Mouse (Mus musculus): ENCODE measurements around the gene Kcnj6.

The Kcnj6 gene

DNA sequence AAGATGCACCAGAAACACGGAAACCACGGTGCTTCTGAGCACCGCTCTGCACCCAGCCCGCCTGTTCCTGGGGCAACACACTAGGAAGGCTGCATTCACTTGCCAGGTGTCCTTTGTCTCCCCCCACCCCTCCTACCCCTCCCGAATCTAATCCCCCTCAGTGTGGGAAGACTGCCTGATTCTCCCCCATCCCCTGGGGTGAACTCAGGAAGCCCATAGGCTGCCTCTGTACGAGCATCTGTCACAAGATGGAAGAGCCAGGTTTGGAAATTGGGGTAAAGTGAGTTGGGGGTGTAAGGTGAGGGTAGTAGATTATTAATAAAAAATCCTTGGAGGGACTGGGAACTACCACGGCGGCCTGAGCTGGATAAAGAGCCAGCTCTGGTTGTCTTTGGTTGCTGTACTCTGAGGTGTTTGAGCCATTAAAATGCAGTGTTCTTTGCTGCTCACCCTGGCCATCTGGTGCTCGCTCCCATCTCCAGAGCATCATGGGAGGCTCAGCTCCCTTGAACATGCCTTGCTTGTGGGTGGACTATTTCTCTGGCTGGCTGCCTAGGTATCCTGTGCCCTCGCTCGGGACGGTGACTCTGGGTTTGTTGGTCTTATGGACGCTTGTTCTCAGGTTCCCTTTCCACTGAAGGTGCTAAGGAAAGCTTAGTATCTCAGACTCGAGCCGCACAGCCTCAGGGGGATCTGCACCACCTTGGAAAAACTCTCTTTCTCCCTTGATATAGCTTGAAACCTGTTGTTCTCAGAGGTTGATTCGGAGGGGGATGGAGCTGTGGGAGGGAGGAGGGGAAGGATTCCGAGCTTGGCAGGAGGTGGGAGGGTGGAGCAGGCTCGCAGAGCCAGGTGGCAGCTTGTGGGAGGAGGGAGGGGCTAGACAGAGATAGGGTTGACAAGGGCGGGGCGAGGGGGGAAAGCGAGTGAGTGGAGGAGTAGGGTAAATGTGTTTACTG is 65.9 kb downstream of the Kcnj6 start:
- DNase-seq (ENCODE audit: low spot score), result no peak

DNA sequence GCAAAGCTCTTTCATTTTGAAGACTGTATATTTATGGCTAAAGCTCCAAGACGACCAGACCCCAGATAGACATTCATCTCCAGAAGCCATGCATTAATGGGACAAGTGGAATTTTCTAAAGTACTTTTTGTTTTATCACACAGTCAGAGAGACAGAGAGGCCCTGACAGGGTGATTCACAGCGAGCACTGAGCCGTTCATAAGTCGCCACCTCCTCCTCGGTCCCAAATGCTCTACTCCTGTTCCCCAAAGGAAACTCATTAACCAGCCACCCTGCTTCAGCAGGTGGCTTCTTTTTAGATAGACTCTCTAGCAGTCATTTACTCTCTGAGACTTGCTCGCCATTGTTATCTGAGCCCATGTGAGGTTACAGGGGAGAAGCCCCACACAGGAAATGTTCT is 72.1 kb downstream of the Kcnj6 start:
- DNase-seq (ENCODE audit: low spot score), result no peak

DNA sequence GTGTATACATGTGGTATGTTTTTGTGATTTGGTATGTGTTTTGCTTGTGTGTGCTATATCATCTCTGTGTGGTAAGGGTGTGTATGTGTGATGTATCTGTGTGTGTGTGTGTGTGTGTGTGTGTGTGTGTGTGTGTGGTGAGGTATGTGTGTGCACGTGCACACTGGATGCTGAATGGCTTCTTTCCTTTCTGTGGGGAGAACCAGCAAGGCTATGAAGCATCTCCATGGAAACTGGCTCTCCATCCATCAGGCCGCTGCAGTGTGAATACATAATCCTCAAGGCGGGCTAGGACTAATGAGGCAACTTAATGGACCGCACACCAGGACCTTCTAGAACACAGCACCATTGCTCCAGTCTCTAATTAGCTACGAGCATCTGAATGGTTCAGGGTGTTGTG is 78.3 kb downstream of the Kcnj6 start:
- DNase-seq (ENCODE audit: low spot score), result no peak

- no peak for DNase-seq (ENCODE audit: low spot score)
These were observed 91.5 kb downstream of the Kcnj6 start for GRCm38 (mm10) chr16:94906026-94906425.

GRCm38 (mm10) chr16:94898832-94899231 is 98.7 kb downstream of the Kcnj6 start:
- DNase-seq (ENCODE audit: low spot score), result no peak

DNA sequence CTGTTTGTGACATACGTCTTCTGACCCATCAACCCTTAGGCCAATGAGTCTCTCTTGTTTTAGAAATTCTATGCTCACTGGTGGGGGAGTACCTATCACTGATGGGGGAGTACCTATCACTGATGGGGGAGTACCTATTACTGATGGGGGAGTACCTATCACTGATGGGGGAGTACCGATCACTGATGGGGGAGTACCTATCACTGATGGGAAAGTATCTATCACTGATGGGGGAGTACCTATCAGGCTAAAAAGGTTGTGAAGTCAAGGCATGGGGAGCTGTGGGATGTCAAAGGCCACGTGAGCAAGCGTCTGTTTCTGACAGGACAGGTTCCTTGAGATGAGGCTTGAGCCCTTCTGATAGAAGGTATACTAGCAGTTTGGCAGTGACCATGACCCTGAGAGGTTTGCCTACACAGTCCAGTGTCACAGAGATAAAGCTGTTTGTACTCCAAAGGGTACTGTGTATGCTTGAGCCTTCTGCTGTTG is 105.3 kb downstream of the Kcnj6 start:
- DNase-seq (ENCODE audit: low spot score), result no peak

DNA sequence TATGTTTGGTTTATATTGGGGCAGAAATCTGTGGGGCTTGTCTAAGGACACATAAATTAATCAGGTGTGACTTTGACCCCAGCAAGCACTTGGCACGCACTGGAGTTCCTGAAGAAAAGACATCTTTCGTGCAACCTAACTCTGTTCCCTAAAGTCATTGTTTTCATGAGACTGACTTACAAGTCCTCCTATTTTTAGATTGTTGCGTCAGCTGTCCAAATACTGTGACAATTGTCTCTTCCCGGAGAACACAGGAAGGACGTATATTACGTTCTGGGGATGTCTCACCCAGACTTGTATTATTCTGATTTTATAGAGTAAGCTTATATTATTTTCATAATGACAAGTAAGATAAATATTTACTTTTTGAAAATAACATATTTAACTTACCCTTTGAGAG is 106.9 kb downstream of the Kcnj6 start:
- no peak for DNase-seq (ENCODE audit: low spot score)

GRCm38 (mm10) chr16:94890056-94890455 is 107.4 kb downstream of the Kcnj6 start:
- no peak for DNase-seq (ENCODE audit: low spot score)

DNA sequence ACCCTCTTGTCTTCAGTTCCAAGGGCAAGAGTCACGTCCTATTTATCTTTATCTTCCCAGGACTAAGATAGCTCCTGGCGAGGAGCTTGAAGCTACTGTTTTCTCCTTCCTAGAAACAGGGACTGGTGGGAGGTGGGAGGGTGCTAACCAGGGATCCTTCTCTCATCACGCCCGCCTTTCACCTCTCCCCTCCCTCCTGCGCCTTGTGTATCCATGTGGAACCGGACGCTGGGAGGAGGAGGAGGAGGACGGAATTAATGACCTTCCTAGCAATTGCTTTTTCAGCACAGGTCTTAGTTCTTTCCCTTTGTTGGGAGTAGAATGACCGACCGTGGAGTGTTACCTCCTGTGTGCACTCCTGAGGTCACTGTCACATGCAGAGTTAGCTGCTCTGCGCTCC is 108.9 kb downstream of the Kcnj6 start:
- DNase-seq (ENCODE audit: low spot score), result no peak

DNA sequence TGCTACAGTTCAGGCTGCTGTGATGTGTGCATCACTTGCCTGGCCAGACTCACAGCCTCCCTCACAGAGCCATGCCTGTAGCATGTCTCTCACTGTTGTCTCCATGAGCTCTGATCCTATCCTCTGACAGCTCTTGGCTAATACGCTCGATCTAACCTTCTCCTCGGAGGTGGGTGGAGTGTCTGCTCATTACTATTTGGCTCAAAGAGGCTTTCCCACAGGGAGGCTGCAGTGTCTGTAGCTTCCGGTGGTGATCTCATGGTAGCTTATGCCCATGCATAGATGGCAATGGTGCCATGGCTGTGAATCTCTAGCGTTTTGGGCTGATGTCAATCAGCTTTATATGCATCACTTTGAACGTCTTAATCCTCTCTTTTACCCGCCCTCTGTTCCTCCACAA is 111.1 kb downstream of the Kcnj6 start:
- no peak for DNase-seq (ENCODE audit: low spot score)

GRCm38 (mm10) chr16:94885062-94885461 is 112.4 kb downstream of the Kcnj6 start:
- DNase-seq (ENCODE audit: low spot score), result no peak

DNA sequence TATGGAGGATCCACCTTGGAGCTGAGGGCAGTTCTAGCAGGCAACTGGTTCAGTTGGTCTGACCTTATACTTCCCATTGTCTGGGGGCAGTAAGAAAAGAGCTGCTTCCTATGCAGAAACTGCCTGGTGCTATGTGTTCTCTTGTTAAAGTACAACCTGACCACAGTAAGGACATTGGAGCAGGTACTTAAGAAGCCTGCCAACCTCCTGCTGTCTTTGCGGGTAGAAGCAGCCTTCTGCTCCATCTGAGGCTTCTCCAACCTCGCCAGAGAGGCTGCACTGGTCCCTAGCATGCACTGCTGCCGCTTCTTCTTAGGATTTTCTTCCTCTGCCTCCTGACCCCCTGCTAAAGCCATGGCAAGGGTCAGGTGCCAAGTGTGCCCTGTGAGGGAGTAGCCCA is 113.6 kb downstream of the Kcnj6 start:
- DNase-seq (ENCODE audit: low spot score), result no peak

- no peak for DNase-seq (ENCODE audit: low spot score)
These were observed 114.3 kb downstream of the Kcnj6 start for GRCm38 (mm10) chr16:94883196-94883595.

- DNase-seq (ENCODE audit: low spot score), result no peak
These were observed 115.4 kb downstream of the Kcnj6 start for GRCm38 (mm10) chr16:94882111-94882510.

DNA sequence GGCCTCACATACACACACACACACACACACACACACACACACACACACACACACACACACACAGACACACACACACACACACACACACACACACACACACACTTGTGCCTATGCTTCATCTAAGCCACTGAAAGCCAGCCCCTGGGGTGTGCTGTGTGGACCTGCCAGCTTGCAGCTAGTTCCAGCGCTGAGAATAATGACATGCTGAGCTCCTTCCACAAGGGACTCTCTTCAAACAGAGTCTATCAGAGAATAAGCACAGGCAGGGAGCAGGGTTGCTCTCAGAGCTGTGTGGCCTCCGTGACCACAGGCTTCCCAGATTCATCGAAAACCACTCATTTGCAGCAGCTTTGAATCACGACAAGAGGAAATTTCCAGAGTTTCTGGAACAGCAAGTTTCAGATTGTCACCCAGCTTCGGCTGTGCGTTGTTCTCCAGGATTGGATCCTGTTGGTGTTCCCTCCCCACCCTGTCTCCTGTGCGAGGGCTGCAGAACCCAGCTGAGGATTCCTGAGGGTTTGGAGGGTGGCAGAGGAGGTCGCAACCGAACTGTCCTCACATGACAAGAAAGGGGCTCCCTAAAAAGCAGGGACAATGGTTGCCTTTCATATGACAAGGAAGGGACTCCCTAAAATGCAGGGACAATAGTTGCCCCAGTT is 124.8 kb downstream of the Kcnj6 start:
- no peak for DNase-seq (ENCODE audit: low spot score)

- no peak for DNase-seq (ENCODE audit: low spot score)
These were observed 129.1 kb downstream of the Kcnj6 start for GRCm38 (mm10) chr16:94868354-94868753.

GRCm38 (mm10) chr16:94866300-94866956 is 131.1 kb downstream of the Kcnj6 start:
- DNase-seq (ENCODE audit: low spot score), result no peak

DNA sequence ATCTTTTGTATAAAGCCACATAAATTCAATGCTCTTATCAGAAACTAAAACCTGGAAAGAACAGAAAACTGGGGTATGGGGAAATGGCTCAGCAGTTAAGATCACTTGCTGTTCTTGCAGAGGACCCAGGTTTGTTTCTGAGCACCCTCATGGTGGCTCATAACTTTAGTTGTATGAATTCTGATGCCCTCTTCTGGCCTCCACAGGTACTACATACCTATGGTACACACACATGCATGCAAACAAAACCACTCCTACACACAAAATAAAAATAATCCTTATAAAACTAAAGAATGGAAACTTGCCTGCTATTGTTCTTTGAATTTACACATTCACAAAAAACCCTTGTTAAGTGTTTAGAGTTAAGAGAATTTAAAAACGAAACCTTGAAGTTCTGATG is 131.7 kb downstream of the Kcnj6 start:
- no peak for DNase-seq (ENCODE audit: low spot score)

- DNase-seq (ENCODE audit: low spot score), result no peak
These were observed 132.4 kb downstream of the Kcnj6 start for GRCm38 (mm10) chr16:94865101-94865500.

DNA sequence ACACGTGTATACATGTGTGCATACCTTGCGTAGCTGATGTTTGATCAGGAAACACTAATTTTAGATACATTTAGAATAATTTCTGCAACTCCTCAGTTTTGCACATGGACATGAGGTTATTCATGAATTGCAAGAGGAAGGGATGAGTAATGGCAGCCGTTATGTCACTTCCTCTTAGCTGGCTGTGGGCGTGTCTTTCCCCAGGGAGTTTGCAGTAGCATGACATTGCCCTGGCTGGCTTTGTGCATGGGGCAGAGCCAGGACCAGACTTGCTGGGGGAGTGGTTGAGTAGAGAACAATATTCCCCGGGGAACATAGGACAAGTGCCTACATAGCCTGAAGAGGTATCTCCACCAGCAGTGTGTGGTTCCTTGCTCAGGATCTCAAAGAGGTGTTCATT is 134.0 kb downstream of the Kcnj6 start:
- no peak for DNase-seq (ENCODE audit: low spot score)

GRCm38 (mm10) chr16:94855990-94856389 is 141.5 kb downstream of the Kcnj6 start:
- DNase-seq (ENCODE audit: low spot score), result no peak

DNA sequence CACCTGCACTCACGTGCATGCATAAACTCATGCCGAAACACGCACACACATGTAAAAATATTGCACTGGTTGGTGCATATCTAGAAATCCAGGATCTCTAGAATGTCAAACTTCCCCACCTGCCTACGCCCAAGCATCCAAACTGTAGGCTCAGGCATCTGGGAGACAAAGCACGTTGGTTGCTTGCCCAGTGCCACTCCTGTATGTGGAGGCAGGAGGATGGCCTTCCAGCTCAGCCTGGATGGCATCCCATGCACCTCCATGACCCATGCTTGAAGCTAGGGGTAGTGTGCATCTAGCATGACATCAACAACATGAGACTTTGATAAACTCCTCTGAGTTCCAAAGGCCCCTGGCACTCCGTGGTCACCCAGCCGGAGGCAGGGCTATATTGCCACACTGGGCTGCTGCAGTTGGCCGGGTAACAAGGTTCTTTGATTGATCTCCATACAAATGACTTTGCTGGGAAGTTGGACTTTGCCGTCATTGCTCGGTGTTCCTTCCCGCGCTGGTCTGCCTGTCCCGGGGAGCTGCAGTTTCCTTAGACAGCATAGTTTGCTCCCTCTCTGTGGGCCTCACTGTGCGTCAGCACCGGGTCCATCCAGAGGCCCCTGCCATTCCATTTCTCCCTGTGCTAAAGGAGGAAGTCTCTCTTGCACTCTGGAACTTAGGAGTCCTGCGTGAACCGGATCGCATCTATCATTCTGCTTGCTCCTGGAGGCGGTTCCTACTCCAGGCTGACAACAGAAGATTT is 144.9 kb downstream of the Kcnj6 start:
- DNase-seq (ENCODE audit: low spot score), result no peak

Measured in spleen, adult 12 weeks (tissue).